In genomic region chr13:106998026-106998425, GRCm38 (mm10) we compare ENCODE assay signal across 16 mouse cellular contexts. TPM values are rescaled to one million over a fixed set of nuclear protein-coding genes. Genes with fewer than 3 reads are reported as not detected.
DNase-seq lines count a peak whose midpoint lies in the region; ATAC-seq and TF ChIP-seq lines count a peak whose summit lies in the region.
"Had no signal": no experiment of that assay in that cellular context is flagged by ENCODE, and none has a peak within 500 bp of the region (broad histone marks: within the 10 kb centered on the region; RNA-seq: fewer than 3 reads in every experiment).

No protein-coding gene starts in this region.

- no peaks in the 10 kb centered on the region for H3K27me3 ChIP-seq in liver, embryonic 11.5 days (replicated peaks; ENCODE audit: control insufficient read depth, insufficient read depth, low read length)
- no peaks in the 10 kb centered on the region for H3K27me3 ChIP-seq in liver, embryonic 13.5 days
- H3K27me3 ChIP-seq in stomach, postnatal 0 days (ENCODE audit: control insufficient read depth, insufficient read depth, low read length): no peaks in the 10 kb centered on the region
- H3K27me3 ChIP-seq: hindbrain, embryonic 12.5 days; neural tube, embryonic 15.5 days had no signal

- 0 out of 2 replicates have a peak overlapping the region, but pooled peaks have one; percentile 26 for H3K27ac ChIP-seq in liver, embryonic 11.5 days (ENCODE audit: low read depth, low read length)
- peak overlapping the region; percentile 95 for H3K27ac ChIP-seq in liver, embryonic 13.5 days
- peak overlapping the region; percentile 49; the same call in 1 of the 2 replicates for H3K27ac ChIP-seq in stomach, postnatal 0 days (replicated peaks)
- H3K27ac ChIP-seq: embryonic facial prominence, embryonic 10.5 days; hindbrain, embryonic 12.5 days; midbrain, embryonic 10.5 days; neural tube, embryonic 15.5 days had no signal

- peak; percentile 20 for DNase-seq in cerebellum, adult 11 months
- DNase-seq in liver, embryonic 11.5 days (ENCODE audit: low spot score): no peak
- no peak for DNase-seq in liver
- DNase-seq in liver, embryonic 13.5 days: no peak
- DNase-seq in stomach, postnatal 0 days (ENCODE audit: low spot score): no peak
- no peak for DNase-seq in layer of hippocampus, adult 11-12 months (ENCODE audit: low spot score)
- no peak for DNase-seq in lung, postnatal 4 days
- DNase-seq: layer of hippocampus, adult 9-11 months; thymus, adult 18-20 months had no signal

- no peak for TF ChIP-seq EP300 in stomach, postnatal 0 days (optimal IDR thresholded peaks at IDR 0.05)

- no peak overlapping the region for H3K4me3 ChIP-seq in liver, embryonic 11.5 days (ENCODE audit: low read depth, low read length)
- no peak overlapping the region for H3K4me3 ChIP-seq in liver, embryonic 13.5 days (replicated peaks)
- H3K4me3 ChIP-seq in stomach, postnatal 0 days (ENCODE audit: low read depth, low read length): no peak overlapping the region
- H3K4me3 ChIP-seq: embryonic facial prominence, embryonic 10.5 days; hindbrain, embryonic 12.5 days; midbrain, embryonic 10.5 days; neural tube, embryonic 15.5 days had no signal

- no peak overlapping the region for H3K9ac ChIP-seq in liver, embryonic 11.5 days (ENCODE audit: low read depth, low read length)
- peak overlapping the region; percentile 50 for H3K9ac ChIP-seq in liver, embryonic 13.5 days
- H3K9ac ChIP-seq in stomach, postnatal 0 days (ENCODE audit: low read length): no peak overlapping the region
- H3K9ac ChIP-seq: hindbrain, embryonic 12.5 days; neural tube, embryonic 15.5 days had no signal

- 82% methylated on average over 2 of the region's 2 CpGs for WGBS in liver, embryonic 11.5 days
- 72% methylated on average over 2 of the region's 2 CpGs for WGBS in liver, embryonic 13.5 days (ENCODE audit: insufficient replicate concordance)
- 84% methylated on average over 2 of the region's 2 CpGs for WGBS in stomach, postnatal 0 days

- H3K36me3 ChIP-seq in liver, embryonic 11.5 days (ENCODE audit: control insufficient read depth, insufficient read depth, low read length): no peaks in the 10 kb centered on the region
- H3K36me3 ChIP-seq in liver, embryonic 13.5 days: peaks cover 13% of the 10 kb centered on the region
- H3K36me3 ChIP-seq in stomach, postnatal 0 days (ENCODE audit: control insufficient read depth, insufficient read depth, low read length): no peaks in the 10 kb centered on the region
- H3K36me3 ChIP-seq: neural tube, embryonic 15.5 days had no signal

- ATAC-seq in cerebellum, adult (ENCODE audit: insufficient number of reproducible peaks, low FRiP score, low TSS enrichment): no peak; the same call in 1 of the 2 replicates
- ATAC-seq in liver, embryonic 11.5 days (replicated peaks; ENCODE audit: low FRiP score): no peak
- ATAC-seq in liver, embryonic 13.5 days (ENCODE audit: low read depth): no peak
- no peak for ATAC-seq in stomach, postnatal 0 days (ENCODE audit: low FRiP score, low TSS enrichment)
- ATAC-seq: forebrain, embryonic 16.5 days had no signal

- H3K9me3 ChIP-seq in liver, embryonic 11.5 days (ENCODE audit: control insufficient read depth, low read length): no peaks in the 10 kb centered on the region
- no peaks in the 10 kb centered on the region for H3K9me3 ChIP-seq in liver, embryonic 13.5 days (replicated peaks)
- H3K9me3 ChIP-seq in stomach, postnatal 0 days (ENCODE audit: control insufficient read depth, low read length): no peaks in the 10 kb centered on the region
- H3K9me3 ChIP-seq: embryonic facial prominence, embryonic 10.5 days; G1E; hindbrain, embryonic 12.5 days; midbrain, embryonic 10.5 days; neural tube, embryonic 15.5 days had no signal

- peak overlapping the region; percentile 31; the same call in 1 of the 2 replicates for H3K4me2 ChIP-seq in liver, embryonic 11.5 days
- peak overlapping the region; percentile 49 for H3K4me2 ChIP-seq in liver, embryonic 13.5 days
- H3K4me2 ChIP-seq in stomach, postnatal 0 days (replicated peaks; ENCODE audit: low read depth): no peak overlapping the region
- H3K4me2 ChIP-seq: hindbrain, embryonic 12.5 days; neural tube, embryonic 15.5 days had no signal

- no peak for TF ChIP-seq CTCF in stomach, postnatal 0 days (IDR thresholded peaks at IDR 0.05; ENCODE audit: low read depth)

- H3K4me1 ChIP-seq in liver, embryonic 11.5 days (replicated peaks; ENCODE audit: control insufficient read depth, insufficient read depth, low read length): peaks cover 26% of the 10 kb centered on the region
- peaks cover 87% of the 10 kb centered on the region for H3K4me1 ChIP-seq in liver, embryonic 13.5 days (replicated peaks)
- H3K4me1 ChIP-seq in stomach, postnatal 0 days (replicated peaks; ENCODE audit: control insufficient read depth, insufficient read depth): no peaks in the 10 kb centered on the region
- H3K4me1 ChIP-seq: embryonic facial prominence, embryonic 10.5 days; midbrain, embryonic 10.5 days had no signal

RNA-seq across cellular contexts. Expression of gene Kif2a, which starts 23.9 kb away (rescaled TPM):
- 22.0 and 22.5 TPM in 2 replicates for polyA plus RNA-seq in liver, embryonic 11.5 days (2014; fragmentation: Nextera tagmentation; extraction: Ambion mirVana)
- 22.3 and 27.6 TPM in 2 replicates for polyA plus RNA-seq in liver, embryonic 13.5 days (2015; fragmentation: Nextera tagmentation; extraction: Ambion mirVana)
- 13.0 and 16.7 TPM in 2 replicates for polyA plus RNA-seq in stomach, postnatal 0 days (2015; fragmentation: Nextera tagmentation; extraction: Ambion mirVana)

RNA-seq across cellular contexts. Expression of gene Dimt1, which starts 51.1 kb away (rescaled TPM):
- 47.2 and 51.1 TPM in 2 replicates for polyA plus RNA-seq in liver, embryonic 11.5 days (2014; fragmentation: Nextera tagmentation; extraction: Ambion mirVana)
- polyA plus RNA-seq in liver, embryonic 13.5 days (2015; fragmentation: Nextera tagmentation; extraction: Ambion mirVana): 23.9 and 27.7 TPM in 2 replicates
- polyA plus RNA-seq in stomach, postnatal 0 days (2015; fragmentation: Nextera tagmentation; extraction: Ambion mirVana): 17.3 and 18.2 TPM in 2 replicates

Comparison
In these comparisons a context has a peak if more than half of its experiments do, and no peak if none do; other contexts are left out.
1. H3K27ac ChIP-seq: peak in every context shown above with its lines; median percentile 95 in liver, embryonic 13.5 days; 49 in stomach, postnatal 0 days; 26 in liver, embryonic 11.5 days.